Mouse (Mus musculus): Measurements from ENCODE around the gene Flrt1.

DNA sequence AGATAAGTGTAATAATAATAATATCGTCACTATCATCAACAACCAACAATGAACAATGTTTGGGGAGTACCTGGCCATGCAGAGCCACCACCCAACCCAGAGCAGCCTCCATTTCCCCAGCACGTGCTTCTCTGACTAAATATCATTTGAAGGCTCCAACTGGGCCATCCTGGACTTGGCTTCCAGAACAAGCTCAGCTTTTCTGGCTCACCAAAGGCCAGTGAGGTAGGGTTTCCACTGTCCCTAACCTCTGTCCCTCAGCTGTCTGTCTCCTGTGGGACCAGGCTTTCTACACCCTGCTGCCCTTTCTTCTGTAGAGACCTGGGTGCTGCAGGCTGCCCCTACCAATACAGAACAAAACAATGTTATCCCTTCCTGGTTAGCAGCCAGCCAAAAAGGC is 1.0 kb upstream of the Flrt1 start:
- TF ChIP-seq CTCF (conservative IDR thresholded peaks at IDR 0.05 in 1 of 2, IDR thresholded peaks at IDR 0.05 in 1 of 2; ENCODE audit: low read depth in 2 of 2, low read length in 2 of 2) (no peak), JUN (IDR thresholded peaks at IDR 0.05; ENCODE audit: insufficient read depth, low read depth, low read length) (no peak), ELF1 (IDR thresholded peaks at IDR 0.05; ENCODE audit: low read depth, low read length) (no peak), CHD2 (IDR thresholded peaks at IDR 0.05; ENCODE audit: low read length) (no peak), USF2 (conservative IDR thresholded peaks at IDR 0.05; ENCODE audit: low read depth, low read length) (no peak), EP300 (IDR thresholded peaks at IDR 0.05; ENCODE audit: low read length) (no peak), HCFC1 (IDR thresholded peaks at IDR 0.05; ENCODE audit: low read depth, low read length) (no peak), MAFK (IDR thresholded peaks at IDR 0.05; ENCODE audit: insufficient replicate concordance, low read length) (no peak)

All from CH12.LX (cell line).